Mouse (Mus musculus) cerebellum, adult 11 months (tissue): Measurements from ENCODE around the gene Mrps14.

Experiments
- DNase-seq: peaks from one replicate; pipeline ENCODE4 v3.0.0; 2022

Mrps14 gene

GRCm38 (mm10) chr1:160231013-160231412, 36.0 kb downstream of the Mrps14 start:
- no peak for DNase-seq

- DNase-seq, result no peak
These were observed 37.1 kb downstream of the Mrps14 start for GRCm38 (mm10) chr1:160232113-160232512.

- DNase-seq, result no peak
These were observed 38.9 kb downstream of the Mrps14 start for GRCm38 (mm10) chr1:160233921-160234320.

- DNase-seq, result no peak
These were observed 43.0 kb downstream of the Mrps14 start for GRCm38 (mm10) chr1:160237981-160238380.

- DNase-seq, result no peak
These were observed 43.9 kb downstream of the Mrps14 start for GRCm38 (mm10) chr1:160238852-160239443.

GRCm38 (mm10) chr1:160240091-160240490, 45.1 kb downstream of the Mrps14 start:
- no peak for DNase-seq

- no peak for DNase-seq
These were observed 49.7 kb downstream of the Mrps14 start for GRCm38 (mm10) chr1:160244689-160245088.

- no peak for DNase-seq
These were observed 50.9 kb downstream of the Mrps14 start for GRCm38 (mm10) chr1:160245954-160246353.

- no peak for DNase-seq
These were observed 51.8 kb downstream of the Mrps14 start for GRCm38 (mm10) chr1:160246844-160247243.

GRCm38 (mm10) chr1:160247473-160247872, 52.5 kb downstream of the Mrps14 start:
- no peak for DNase-seq

- DNase-seq, result no peak
These were observed 54.8 kb downstream of the Mrps14 start for GRCm38 (mm10) chr1:160249786-160250185.

- no peak for DNase-seq
These were observed 55.8 kb downstream of the Mrps14 start for GRCm38 (mm10) chr1:160250782-160251181.

GRCm38 (mm10) chr1:160251388-160252007, 56.5 kb downstream of the Mrps14 start:
- no peak for DNase-seq
